Mouse (Mus musculus) megakaryocyte, embryonic 14.5 days (primary cell): ENCODE measurements around the gene Nfya. TPM values are rescaled to one million over a fixed set of nuclear protein-coding genes. Genes with fewer than 3 reads are reported as not detected.

Experiments
- H3K27me3 ChIP-seq: replicated peaks from 2 replicates; pipeline ENCODE3; 2012; ENCODE audit warnings: inconsistent platforms
- H3K36me3 ChIP-seq: replicated peaks from 2 replicates; pipeline ENCODE3; 2012; ENCODE audit warnings: low read length, inconsistent platforms, mixed read lengths
- H3K4me1 ChIP-seq: 2 replicates; pipeline ENCODE4 v1.6.1; 2012; ENCODE audit warnings: inconsistent platforms
- H3K4me3 ChIP-seq: replicated peaks from 2 replicates; pipeline ENCODE3; 2012; ENCODE audit warnings: moderate library complexity, mild to moderate bottlenecking, inconsistent platforms
- H3K9me3 ChIP-seq: 2 replicates; pipeline ENCODE4 v1.6.1; 2012; ENCODE audit warnings: inconsistent platforms
- FLI1 ChIP-seq: IDR thresholded peaks from 2 replicates; pipeline ENCODE4 v1.6.1; 2012; ENCODE audit warnings: low read length, inconsistent platforms, mixed read lengths
- GATA1 ChIP-seq: IDR thresholded peaks from 3 replicates; pipeline ENCODE4 v1.6.1; 2012; ENCODE audit warnings: mixed read lengths, low read length, inconsistent platforms, borderline replicate concordance
- polyA plus RNA-seq: library from polyadenylated mRNA; stranded (reverse); fragments of >175 nt; gene quantifications from 2 replicates; pipeline ENCODE4 v1.2.3, GENCODE M21; 2012; ENCODE audit warnings: low replicate concordance; ENCODE audit not compliant: insufficient read depth

The Nfya gene
- polyA plus RNA-seq, 1 experiment = 12.7 TPM

GRCm38 (mm10) chr17:48418174-48418573 is 8.5 kb upstream of the Nfya start:
- TF ChIP-seq FLI1 = no peak
- TF ChIP-seq GATA1 = no peak
- Histone ChIP-seq H3K27me3 (no peaks in the 10 kb centered on the region), H3K4me1 (peaks cover 68% of the 10 kb centered on the region), H3K9me3 (no peaks in the 10 kb centered on the region), H3K4me3 (peak overlapping the region; percentile 91), H3K36me3 (peaks cover 62% of the 10 kb centered on the region)

GRCm38 (mm10) chr17:48417521-48417920 is 7.8 kb upstream of the Nfya start:
- peak overlapping the region; percentile 91 for H3K4me3 ChIP-seq
- no peaks in the 10 kb centered on the region for H3K9me3 ChIP-seq

DNA sequence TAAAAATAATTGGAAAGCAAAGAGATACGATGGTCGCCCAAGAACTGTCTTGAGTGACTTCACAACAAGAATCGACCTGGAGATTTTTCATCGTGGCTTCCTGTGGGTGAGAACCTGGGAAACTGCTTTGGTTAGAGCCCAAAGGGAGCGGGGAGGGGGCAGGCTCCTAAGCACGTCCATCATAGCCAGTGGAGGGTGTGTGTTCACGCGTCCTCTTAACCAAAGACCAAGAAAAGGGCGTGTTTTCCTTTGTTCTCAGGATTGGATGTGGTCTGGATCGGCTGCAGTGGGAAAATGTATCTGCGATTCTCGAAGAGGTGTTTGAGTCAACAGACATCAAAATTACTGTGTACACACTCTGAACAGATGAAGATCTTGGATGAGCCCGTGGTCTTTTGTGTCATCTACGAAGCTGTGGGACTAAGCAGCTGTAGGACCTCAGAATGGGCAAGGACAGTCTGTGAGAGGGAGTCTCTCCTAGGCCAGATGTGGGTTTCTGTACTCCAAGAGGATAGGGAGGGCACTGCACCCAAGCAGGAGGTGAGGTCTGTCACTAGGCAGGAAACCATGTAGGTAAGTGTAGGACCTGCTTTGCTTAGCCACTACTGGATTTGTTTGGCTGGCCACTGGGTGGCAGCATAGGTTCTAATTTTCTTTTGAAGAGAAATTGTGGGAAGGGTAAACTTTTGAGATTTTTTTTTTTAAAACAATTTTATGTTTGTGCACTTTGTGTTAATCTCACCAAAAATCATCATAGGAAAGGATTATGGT is 6.9 kb upstream of the Nfya start:
- TF ChIP-seq FLI1 (no peak), GATA1 (no peak)
- Histone ChIP-seq H3K4me3 (no peak overlapping the region), H3K9me3 (no peaks in the 10 kb centered on the region), H3K36me3 (peaks cover 71% of the 10 kb centered on the region), H3K27me3 (no peaks in the 10 kb centered on the region), H3K4me1 (peaks cover 82% of the 10 kb centered on the region)

More at GRCm38 (mm10) chr17:48417521-48417920, 7.8 kb upstream of the Nfya start:
- H3K4me1 ChIP-seq = peaks cover 73% of the 10 kb centered on the region
- peaks cover 67% of the 10 kb centered on the region for H3K36me3 ChIP-seq
- H3K27me3 ChIP-seq = no peaks in the 10 kb centered on the region
- TF ChIP-seq GATA1 = no peak
- no peak for TF ChIP-seq FLI1

DNA sequence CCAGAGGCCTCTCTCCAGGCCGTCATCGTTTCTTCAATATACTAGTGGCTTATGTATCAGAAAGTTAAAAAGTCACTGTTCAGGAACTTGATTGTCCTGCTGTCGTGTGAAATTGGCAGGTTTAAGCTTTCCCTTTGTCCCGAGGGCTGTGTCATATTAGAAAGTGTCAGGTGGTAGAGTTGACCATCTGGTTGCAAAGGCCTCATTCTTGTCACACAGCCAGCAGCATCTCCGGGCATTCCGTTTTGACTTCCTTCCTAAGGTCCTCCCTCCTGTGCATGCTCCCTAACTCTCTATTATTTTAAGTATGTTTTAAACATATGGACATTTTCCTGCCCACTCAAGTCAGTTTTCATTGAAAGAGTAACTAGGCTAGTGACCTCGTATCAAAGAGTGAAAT is 6.3 kb upstream of the Nfya start:
- peaks cover 69% of the 10 kb centered on the region for H3K36me3 ChIP-seq

DNA sequence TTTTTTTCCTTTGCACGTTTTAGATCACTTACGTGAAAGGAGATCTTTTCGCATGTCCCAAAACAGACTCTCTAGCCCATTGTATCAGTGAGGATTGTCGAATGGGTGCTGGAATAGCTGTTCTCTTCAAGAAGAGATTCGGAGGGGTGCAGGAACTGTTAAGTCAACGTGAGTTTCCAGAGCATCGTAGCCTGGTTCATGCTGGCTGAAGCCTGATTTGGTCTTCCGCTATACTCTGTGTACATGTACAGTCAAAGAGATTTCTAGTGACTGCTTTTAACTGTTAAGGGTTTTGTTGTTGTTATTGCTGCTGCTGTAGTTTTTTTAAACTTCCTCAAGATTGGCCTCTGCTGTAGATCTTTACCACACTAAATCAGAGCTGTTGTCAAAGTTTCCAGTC is 1.5 kb upstream of the Nfya start:
- Histone ChIP-seq H3K4me1 (peaks cover 72% of the 10 kb centered on the region), H3K4me3 (peak overlapping the region; percentile 98)

More for the DNA sequence above, 6.3 kb upstream of the Nfya start:
- H3K4me1 ChIP-seq = peaks cover 88% of the 10 kb centered on the region
- no peak overlapping the region for H3K4me3 ChIP-seq
- no peaks in the 10 kb centered on the region for H3K9me3 ChIP-seq
- TF ChIP-seq FLI1 = no peak
- TF ChIP-seq GATA1 = no peak
- no peaks in the 10 kb centered on the region for H3K27me3 ChIP-seq

DNA sequence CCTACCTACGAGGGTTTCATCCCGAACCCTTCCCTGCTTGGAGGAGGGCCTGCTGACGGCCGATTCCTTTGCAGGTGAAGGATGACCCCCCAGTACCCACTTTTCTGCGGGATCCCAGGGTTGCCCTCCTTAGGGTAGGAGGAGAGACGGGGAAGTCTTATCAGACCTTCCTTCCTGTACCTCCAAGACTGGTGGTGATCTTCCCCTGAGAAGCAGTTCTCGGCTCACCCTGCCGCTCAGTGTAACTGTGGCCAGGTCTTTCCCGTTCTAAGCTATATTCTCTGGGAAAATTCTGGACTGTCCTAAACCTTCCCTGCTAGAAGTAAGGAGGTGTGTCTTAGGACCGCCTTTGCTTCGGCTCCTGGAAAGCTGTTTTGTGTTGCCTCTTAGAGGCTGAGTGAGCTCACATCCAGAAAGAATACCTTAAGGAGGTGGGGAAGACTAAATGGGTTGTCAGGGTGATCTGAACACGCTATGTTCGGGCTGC is 636 bp upstream of the Nfya start:
- TF ChIP-seq FLI1 (no peak), GATA1 (no peak)
- Histone ChIP-seq H3K4me1 (peaks cover 72% of the 10 kb centered on the region), H3K4me3 (peak overlapping the region; percentile 98), H3K27me3 (no peaks in the 10 kb centered on the region), H3K9me3 (no peaks in the 10 kb centered on the region), H3K36me3 (peaks cover 54% of the 10 kb centered on the region)

More for the DNA sequence above, 1.5 kb upstream of the Nfya start:
- no peak for TF ChIP-seq FLI1
- no peak for TF ChIP-seq GATA1
- no peaks in the 10 kb centered on the region for H3K9me3 ChIP-seq
- H3K36me3 ChIP-seq = peaks cover 56% of the 10 kb centered on the region
- H3K27me3 ChIP-seq = no peaks in the 10 kb centered on the region

DNA sequence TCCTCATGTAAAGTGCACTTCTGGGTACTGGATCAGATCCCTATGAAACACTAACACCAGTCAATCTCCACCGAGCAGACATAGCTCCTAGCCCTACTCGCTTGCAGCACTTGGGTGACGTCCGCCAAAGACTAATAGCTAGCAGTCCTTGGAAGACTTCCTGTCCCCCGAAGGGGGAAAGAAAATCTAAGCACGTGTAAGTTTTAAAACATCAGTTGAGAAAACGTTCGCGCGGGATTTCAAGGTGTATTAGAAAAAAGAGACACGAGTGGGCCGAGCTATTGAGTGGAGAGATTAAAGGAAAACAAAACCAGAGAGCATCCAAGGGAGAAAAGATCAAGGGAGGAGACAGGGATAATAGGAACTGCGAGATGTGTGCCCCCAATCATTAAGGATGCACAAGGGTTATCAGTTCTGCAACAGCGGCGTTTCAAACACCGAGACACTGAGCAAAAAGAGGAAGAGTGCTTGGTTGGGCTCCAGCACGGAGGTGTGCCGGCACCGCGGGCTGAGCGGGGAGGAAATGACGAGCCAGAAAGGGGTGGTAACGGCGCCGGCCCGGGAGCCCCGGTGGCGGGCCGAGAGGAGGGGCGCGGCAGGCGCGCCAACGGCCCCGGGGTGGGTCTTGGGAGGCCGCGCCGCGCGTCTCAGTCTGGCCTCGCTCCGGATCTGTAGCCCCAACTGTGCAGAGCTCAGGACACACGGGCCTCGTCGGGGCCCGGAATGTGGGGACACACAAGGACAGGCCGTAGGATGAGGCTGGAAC is 997 bp downstream of the Nfya start:
- H3K9me3 ChIP-seq = no peaks in the 10 kb centered on the region
- no peak for TF ChIP-seq FLI1
- no peak; the same call in 2 of the 3 replicates for TF ChIP-seq GATA1
- peaks cover 67% of the 10 kb centered on the region for H3K4me1 ChIP-seq
- peaks cover 50% of the 10 kb centered on the region for H3K36me3 ChIP-seq
- H3K27me3 ChIP-seq = no peaks in the 10 kb centered on the region
- peak overlapping the region; percentile 98 for H3K4me3 ChIP-seq

DNA sequence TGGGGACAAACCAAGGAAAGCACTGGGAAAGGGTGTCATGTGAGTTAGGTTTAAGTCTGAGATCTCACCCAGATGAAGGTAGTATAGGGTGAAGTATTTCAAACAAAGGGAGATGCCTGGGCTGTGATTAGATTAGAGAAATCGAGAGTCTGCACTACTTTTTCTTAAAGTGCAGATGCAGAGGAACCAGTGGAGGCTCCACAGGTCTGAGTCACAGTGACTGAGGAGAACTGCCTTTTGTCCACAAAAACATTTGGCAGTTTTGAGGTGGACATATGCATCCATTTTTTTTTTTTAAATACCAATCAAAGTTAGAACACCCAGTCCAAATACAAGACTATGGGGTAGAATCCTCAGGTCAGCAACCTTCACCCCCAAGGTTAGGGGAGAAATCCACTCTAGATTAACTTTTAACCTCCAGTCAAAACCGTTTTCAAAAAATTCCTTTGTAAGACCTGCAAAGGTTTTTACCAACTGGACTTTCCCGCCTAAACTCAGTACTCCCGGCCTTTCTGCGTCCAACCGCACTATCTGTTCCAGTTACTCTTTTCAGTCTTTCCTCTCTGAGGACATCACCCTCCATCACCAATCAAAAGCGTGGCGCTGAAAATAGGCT is 1.7 kb downstream of the Nfya start:
- Histone ChIP-seq H3K4me3 (peak overlapping the region; percentile 98), H3K27me3 (no peaks in the 10 kb centered on the region), H3K4me1 (peaks cover 62% of the 10 kb centered on the region), H3K36me3 (peaks cover 46% of the 10 kb centered on the region), H3K9me3 (no peaks in the 10 kb centered on the region)
- TF ChIP-seq FLI1 (no peak), GATA1 (no peak)

- H3K4me1 ChIP-seq = peaks cover 62% of the 10 kb centered on the region
- no peaks in the 10 kb centered on the region for H3K27me3 ChIP-seq
Measured at GRCm38 (mm10) chr17:48407154-48407553, 2.6 kb downstream of the Nfya start.

More at GRCm38 (mm10) chr17:48407154-48407553, 2.6 kb downstream of the Nfya start:
- no peak for TF ChIP-seq FLI1
- no peak for TF ChIP-seq GATA1
- Histone ChIP-seq H3K36me3 (peaks cover 45% of the 10 kb centered on the region), H3K4me3 (peak overlapping the region; percentile 98), H3K9me3 (no peaks in the 10 kb centered on the region)
